Mouse (Mus musculus): Measurements from ENCODE around the gene Dtymk. TPM values are rescaled to one million over a fixed set of nuclear protein-coding genes. Genes with fewer than 3 reads are reported as not detected.
A peak's percentile ranks its signal among the peaks of the same experiment; 100 is the strongest.

The Dtymk gene
- polyA plus RNA-seq, 1 experiment = 36.7 TPM

DNA sequence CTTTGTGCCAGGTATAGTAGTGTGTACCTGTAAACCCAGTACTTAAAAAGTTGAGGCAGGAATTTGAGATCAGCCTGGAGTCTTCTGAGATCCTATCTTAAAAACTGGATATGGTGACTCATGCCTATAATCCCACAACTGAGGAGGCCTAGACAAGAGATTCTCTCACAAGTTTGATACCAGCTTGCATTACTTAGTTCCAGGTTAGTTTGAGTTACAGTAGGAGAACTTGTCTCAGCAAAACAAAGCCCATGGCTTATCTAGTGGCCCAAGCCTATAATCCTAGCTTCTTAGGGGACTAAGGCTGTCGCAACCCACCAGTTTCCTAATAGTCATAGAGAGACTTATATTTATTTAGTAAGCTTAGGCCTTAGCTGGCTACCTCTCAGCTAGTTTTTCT lies 41.7 kb downstream of the Dtymk start:
- Histone ChIP-seq H3K4me3 (ENCODE audit: insufficient read depth, low read depth, low read length) (no peak overlapping the region), H3K27me3 (replicated peaks; ENCODE audit: control insufficient read depth, insufficient read depth, low read length) (no peaks in the 10 kb centered on the region), H3K27ac (ENCODE audit: insufficient read depth, low read depth, low read length) (no peak overlapping the region), H3K36me3 (ENCODE audit: control insufficient read depth, insufficient read depth, low read length) (no peaks in the 10 kb centered on the region), H3K4me1 (ENCODE audit: control insufficient read depth, insufficient read depth, low read length) (peaks cover 2% of the 10 kb centered on the region; the same call in 1 of the 2 replicates)
- no peak for DNase-seq
- no peak for TF ChIP-seq CTCF (conservative IDR thresholded peaks at IDR 0.05; ENCODE audit: insufficient read depth, insufficient read length, low read depth, low read length)
- no peak for TF ChIP-seq POLR2A (IDR thresholded peaks at IDR 0.05; ENCODE audit: low read depth, low read length)
- WGBS = 100% methylated on average over 1 of the region's 1 CpGs

DNA sequence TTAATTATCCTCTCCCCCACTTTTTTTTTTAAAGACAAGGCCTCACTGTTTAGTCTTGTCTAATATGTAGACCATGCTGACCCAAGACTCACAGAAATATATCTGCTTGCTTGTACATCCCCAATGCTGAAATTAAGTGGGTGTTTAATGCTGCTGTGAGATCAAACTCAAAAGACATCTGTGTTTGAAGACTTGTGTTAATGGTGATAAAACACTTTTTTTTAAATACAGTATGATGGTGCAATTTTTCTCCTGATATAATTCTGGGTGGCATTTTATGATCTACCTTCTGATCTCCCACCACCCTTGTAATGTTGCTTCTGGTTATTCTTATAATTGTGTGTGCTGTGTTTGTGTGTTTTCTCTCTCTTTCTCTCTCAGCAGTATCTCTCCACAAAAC lies 45.6 kb downstream of the Dtymk start:
- Histone ChIP-seq H3K4me1 (ENCODE audit: control insufficient read depth, insufficient read depth, low read length) (peaks cover 8% of the 10 kb centered on the region; the same call in 1 of the 2 replicates), H3K27ac (ENCODE audit: insufficient read depth, low read depth, low read length) (no peak overlapping the region), H3K4me3 (ENCODE audit: insufficient read depth, low read depth, low read length) (no peak overlapping the region), H3K27me3 (replicated peaks; ENCODE audit: control insufficient read depth, insufficient read depth, low read length) (no peaks in the 10 kb centered on the region), H3K36me3 (ENCODE audit: control insufficient read depth, insufficient read depth, low read length) (no peaks in the 10 kb centered on the region)
- TF ChIP-seq CTCF (conservative IDR thresholded peaks at IDR 0.05; ENCODE audit: insufficient read depth, insufficient read length, low read depth, low read length) = no peak
- TF ChIP-seq POLR2A (IDR thresholded peaks at IDR 0.05; ENCODE audit: low read depth, low read length) = no peak
- DNase-seq = no peak

DNA sequence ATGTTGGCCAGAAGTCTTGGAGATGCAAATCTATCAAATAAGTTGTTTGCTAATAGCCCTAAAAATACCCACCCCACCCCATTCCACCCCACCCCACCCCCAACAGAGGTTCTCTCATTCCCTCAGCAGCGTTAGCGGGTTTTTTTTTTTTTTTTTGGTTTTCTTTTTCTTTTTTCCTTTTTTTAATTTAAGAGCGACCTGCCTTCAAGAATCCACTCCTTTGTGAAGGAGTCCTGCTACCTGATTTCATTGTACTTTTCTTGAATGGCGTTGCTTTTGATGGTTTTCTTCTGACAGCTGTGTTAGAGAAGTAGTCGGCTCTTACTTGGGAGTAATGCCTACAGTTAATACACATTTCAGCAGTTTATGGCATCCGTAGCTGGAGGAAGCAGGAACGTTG lies 46.1 kb downstream of the Dtymk start:
- Histone ChIP-seq H3K4me3 (ENCODE audit: insufficient read depth, low read depth, low read length) (peak overlapping the region; percentile 80; the same call in 1 of the 2 replicates), H3K36me3 (ENCODE audit: control insufficient read depth, insufficient read depth, low read length) (no peaks in the 10 kb centered on the region), H3K27ac (ENCODE audit: insufficient read depth, low read depth, low read length) (no peak overlapping the region), H3K4me1 (ENCODE audit: control insufficient read depth, insufficient read depth, low read length) (peaks cover 8% of the 10 kb centered on the region; the same call in 1 of the 2 replicates), H3K27me3 (replicated peaks; ENCODE audit: control insufficient read depth, insufficient read depth, low read length) (no peaks in the 10 kb centered on the region)
- no peak for DNase-seq
- TF ChIP-seq CTCF (conservative IDR thresholded peaks at IDR 0.05; ENCODE audit: insufficient read depth, insufficient read length, low read depth, low read length) (no peak), POLR2A (IDR thresholded peaks at IDR 0.05; ENCODE audit: low read depth, low read length) (no peak)
- WGBS = 16% methylated on average over 7 of the region's 7 CpGs

DNA sequence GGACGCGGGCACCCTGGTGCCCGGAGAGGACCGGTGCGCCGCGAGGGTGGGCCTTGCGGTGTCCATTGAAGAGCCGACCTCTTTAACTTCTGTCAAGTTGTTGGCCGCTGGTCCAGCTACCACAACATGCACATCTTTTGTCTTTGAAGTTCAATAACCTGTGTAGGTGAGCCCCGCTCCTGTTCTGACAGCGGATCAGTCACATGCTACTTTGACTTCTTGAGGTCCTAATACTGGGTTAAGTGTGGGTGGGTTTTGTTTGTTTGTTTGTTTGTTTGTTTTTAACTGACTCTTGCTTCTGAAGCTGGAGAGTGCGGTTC lies 46.5 kb downstream of the Dtymk start:
- no peaks in the 10 kb centered on the region; the same call in 1 of the 2 replicates for H3K36me3 ChIP-seq (ENCODE audit: control insufficient read depth, insufficient read depth, low read length)
- DNase-seq = no peak
- TF ChIP-seq CTCF (conservative IDR thresholded peaks at IDR 0.05; ENCODE audit: insufficient read depth, insufficient read length, low read depth, low read length) (no peak), POLR2A (IDR thresholded peaks at IDR 0.05; ENCODE audit: low read depth, low read length) (no peak)
- 0 out of 2 replicates have a peak overlapping the region, but pooled peaks have one; percentile 0 for H3K27ac ChIP-seq (ENCODE audit: insufficient read depth, low read depth, low read length)
- H3K27me3 ChIP-seq (replicated peaks; ENCODE audit: control insufficient read depth, insufficient read depth, low read length) = no peaks in the 10 kb centered on the region
- under 1% methylated on average over 13 of the region's 13 CpGs for WGBS
- peak overlapping the region; percentile 80 for H3K4me3 ChIP-seq (ENCODE audit: insufficient read depth, low read depth, low read length)
- peaks cover 8% of the 10 kb centered on the region; the same call in 1 of the 2 replicates for H3K4me1 ChIP-seq (ENCODE audit: control insufficient read depth, insufficient read depth, low read length)

DNA sequence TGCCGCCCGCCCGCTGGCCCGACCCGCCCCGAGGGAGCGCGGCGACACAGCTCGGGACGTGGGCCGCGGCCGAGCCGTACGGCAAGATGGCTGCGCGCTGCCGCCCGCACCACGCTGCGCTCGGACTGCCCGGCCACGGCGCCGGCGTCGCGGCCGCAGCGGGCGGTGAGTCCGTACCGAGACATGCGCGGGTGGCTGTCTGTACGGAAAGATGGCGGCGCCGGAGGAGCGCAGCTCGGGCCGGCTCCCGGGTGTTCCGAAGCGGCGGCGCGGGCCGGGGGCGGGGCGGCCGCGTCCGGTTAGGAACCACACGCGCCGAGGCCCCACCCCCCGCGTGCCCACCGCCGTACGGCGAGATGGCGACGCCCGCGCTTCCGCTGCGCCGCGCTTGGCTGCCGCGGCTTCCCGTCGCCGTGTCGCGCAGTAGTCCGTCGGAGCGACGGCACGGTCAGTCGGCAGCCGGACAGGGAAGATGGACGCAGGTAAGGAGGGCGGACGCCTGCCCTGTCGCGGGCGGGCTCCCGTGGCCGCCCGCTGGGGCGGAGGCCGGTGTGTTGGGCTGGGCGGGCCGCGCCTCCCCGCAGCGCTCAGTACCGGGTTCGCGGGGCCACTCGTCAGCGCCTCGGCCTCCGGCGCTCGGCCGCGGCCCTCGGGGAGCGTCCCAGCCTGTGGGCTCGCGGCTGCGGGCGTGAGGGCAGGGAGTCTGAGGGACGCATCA lies 47.0 kb downstream of the Dtymk start, which contains the start of gene Thap4:
Thap4 (minus strand) TSS at position 292 of the 718 bp plus-strand sequence.
- peak within 1 kb of the TSS; percentile 80 for H3K4me3 ChIP-seq (ENCODE audit: insufficient read depth, low read depth, low read length)
- H3K27ac ChIP-seq (ENCODE audit: insufficient read depth, low read depth, low read length) = peak within 1 kb of the TSS; percentile 60
- H3K4me1 ChIP-seq (ENCODE audit: control insufficient read depth, insufficient read depth, low read length) = peaks cover 8% of the 10 kb centered on the region; the same call in 1 of the 2 replicates
- under 1% methylated on average over 111 of the region's 121 CpGs for WGBS
- peak; percentile 96 for DNase-seq
- TF ChIP-seq POLR2A (IDR thresholded peaks at IDR 0.05; ENCODE audit: low read depth, low read length) (no peak), CTCF (conservative IDR thresholded peaks at IDR 0.05; ENCODE audit: insufficient read depth, insufficient read length, low read depth, low read length) (no peak)
- no peaks in the 10 kb centered on the region for H3K27me3 ChIP-seq (replicated peaks; ENCODE audit: control insufficient read depth, insufficient read depth, low read length)
- no peaks in the 10 kb centered on the region; the same call in 1 of the 2 replicates for H3K36me3 ChIP-seq (ENCODE audit: control insufficient read depth, insufficient read depth, low read length)

DNA sequence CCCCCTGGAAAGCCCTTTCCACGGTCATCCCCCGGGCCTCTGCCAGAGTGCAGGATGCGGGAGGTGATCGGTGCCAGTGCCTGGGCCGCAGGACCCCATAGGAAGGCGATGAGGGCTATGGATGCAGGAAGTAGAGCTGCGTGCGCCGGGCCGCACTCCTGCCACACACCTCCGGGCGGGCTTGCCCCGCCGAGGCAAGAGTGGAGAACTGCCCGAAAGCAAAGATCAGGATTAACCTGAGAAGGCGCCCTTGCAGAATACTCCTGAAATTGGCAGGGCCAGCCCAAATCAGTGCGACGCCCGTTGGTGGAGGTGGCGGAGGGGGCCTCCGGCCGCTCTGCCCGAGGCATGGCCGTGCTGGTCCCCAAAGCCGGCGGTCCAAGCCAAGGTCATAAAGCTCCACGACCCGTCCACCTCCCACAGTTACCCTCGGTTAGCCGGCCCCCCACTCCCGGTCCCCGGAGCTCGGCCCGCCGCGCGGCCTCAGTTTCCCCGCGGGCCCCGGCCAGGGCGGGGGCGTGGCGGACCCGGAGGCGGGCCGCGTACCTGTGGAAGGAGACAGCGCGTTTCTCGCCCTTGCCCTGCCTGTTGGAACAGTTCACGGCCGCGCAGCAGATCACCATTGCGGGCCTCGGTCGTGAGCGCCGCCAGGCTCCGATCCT lies 47.7 kb downstream of the Dtymk start:
- TF ChIP-seq POLR2A (IDR thresholded peaks at IDR 0.05; ENCODE audit: low read depth, low read length) (no peak), CTCF (conservative IDR thresholded peaks at IDR 0.05; ENCODE audit: insufficient read depth, insufficient read length, low read depth, low read length) (no peak)
- no peaks in the 10 kb centered on the region; the same call in 1 of the 2 replicates for H3K36me3 ChIP-seq (ENCODE audit: control insufficient read depth, insufficient read depth, low read length)
- H3K4me3 ChIP-seq (ENCODE audit: insufficient read depth, low read depth, low read length) = peak overlapping the region; percentile 80
- H3K27me3 ChIP-seq (replicated peaks; ENCODE audit: control insufficient read depth, insufficient read depth, low read length) = no peaks in the 10 kb centered on the region
- peaks cover 8% of the 10 kb centered on the region; the same call in 1 of the 2 replicates for H3K4me1 ChIP-seq (ENCODE audit: control insufficient read depth, insufficient read depth, low read length)
- under 1% methylated on average over 59 of the region's 59 CpGs for WGBS
- peak; percentile 43 for DNase-seq
- H3K27ac ChIP-seq (ENCODE audit: insufficient read depth, low read depth, low read length) = peak overlapping the region; percentile 60

DNA sequence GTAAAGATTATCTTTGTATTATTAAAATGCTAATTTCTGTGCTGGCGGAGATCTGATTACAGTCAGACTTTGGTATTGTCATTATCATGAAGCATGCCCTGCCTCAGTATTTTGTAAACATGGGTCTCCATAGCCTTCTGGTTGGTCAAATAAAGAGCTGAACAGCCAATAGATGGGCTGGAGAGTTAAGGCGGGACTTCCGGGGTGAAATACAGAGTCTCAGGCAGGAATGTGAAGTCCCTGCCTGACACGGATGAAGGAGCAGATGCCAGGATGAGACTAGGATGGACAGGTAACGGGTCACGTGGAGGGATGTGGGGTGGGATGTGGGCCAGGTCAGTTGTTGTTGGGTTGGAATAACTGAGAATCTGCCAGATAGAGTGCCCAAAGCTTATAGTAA lies 50.4 kb downstream of the Dtymk start, which contains the start of gene Atg4b:
Atg4b (plus strand) TSS at position 211 of the 400 bp plus-strand sequence.
- Histone ChIP-seq H3K36me3 (ENCODE audit: control insufficient read depth, insufficient read depth, low read length) (no peaks in the 10 kb centered on the region; the same call in 1 of the 2 replicates), H3K4me3 (ENCODE audit: insufficient read depth, low read depth, low read length) (no peak within 1 kb of the TSS), H3K4me1 (ENCODE audit: control insufficient read depth, insufficient read depth, low read length) (peaks cover 14% of the 10 kb centered on the region; the same call in 1 of the 2 replicates), H3K27ac (ENCODE audit: insufficient read depth, low read depth, low read length) (no peak within 1 kb of the TSS), H3K27me3 (replicated peaks; ENCODE audit: control insufficient read depth, insufficient read depth, low read length) (no peaks in the 10 kb centered on the region)
- TF ChIP-seq CTCF (conservative IDR thresholded peaks at IDR 0.05; ENCODE audit: insufficient read depth, insufficient read length, low read depth, low read length) = no peak
- no peak for TF ChIP-seq POLR2A (IDR thresholded peaks at IDR 0.05; ENCODE audit: low read depth, low read length)
- DNase-seq = peak; percentile 39
- WGBS = 66% methylated on average over 6 of the region's 6 CpGs
